Mouse (Mus musculus) cerebellum, adult 2 months (tissue): ENCODE results near the gene Il17f. TPM values are rescaled to one million over a fixed set of nuclear protein-coding genes. Genes with fewer than 3 reads are reported as not detected.

ENCODE experiments used
- DNase-seq, 2 experiments: peaks; one replicate each; pipeline ENCODE4 v3.0.0; 2021
- H3K27ac ChIP-seq: fragments of 200-500 bp; 2 replicates; pipeline ENCODE4 v1.5.1; 2012; ENCODE audit warnings: low read length, control low read depth, inconsistent platforms; ENCODE audit not compliant: insufficient read depth
- H3K27me3 ChIP-seq: fragments of 200-500 bp; 2 replicates; pipeline ENCODE4 v1.6.1; 2012; ENCODE audit warnings: inconsistent platforms, mild to moderate bottlenecking, low read length, moderate library complexity; ENCODE audit not compliant: control insufficient read depth, insufficient read depth
- H3K4me1 ChIP-seq: fragments of 200-500 bp; 2 replicates; pipeline ENCODE4 v1.6.1; 2011; ENCODE audit warnings: low read length; ENCODE audit not compliant: control insufficient read depth, insufficient read depth
- H3K4me3 ChIP-seq: fragments of 200-500 bp; replicated peaks from 2 replicates; pipeline ENCODE3; 2011; ENCODE audit warnings: mild to moderate bottlenecking, low read depth, low read length, control low read depth; ENCODE audit not compliant: insufficient read depth
- CTCF ChIP-seq: fragments of 200-500 bp; IDR thresholded peaks from 2 replicates; pipeline ENCODE4 v1.5.1; 2011; ENCODE audit warnings: low read depth, mild to moderate bottlenecking, control low read depth, low read length, moderate library complexity, borderline replicate concordance; ENCODE audit not compliant: insufficient read depth
- POLR2A ChIP-seq: fragments of 200-500 bp; IDR thresholded peaks from 2 replicates; pipeline ENCODE4 v1.6.1; 2011; ENCODE audit warnings: low read length, control low read depth, borderline replicate concordance; ENCODE audit not compliant: insufficient read depth
- WGBS: fragments of 180-500 bp; shearing (Covaris S2); methylation state at CpG from one replicate; pipeline ENCODE4 v1.1.7; 2018; 5-methylcytosine and 5-hydroxymethylcytosine counted together
- polyA plus RNA-seq: library from polyadenylated mRNA; depleted of rRNA; stranded (reverse); fragments of >200 nt; gene quantifications from 2 replicates; pipeline ENCODE4 v1.2.3, GENCODE M21; 2012; rRNA removed

Il17f gene
- polyA plus RNA-seq, 1 experiment, result not detected

GRCm38 (mm10) chr1:20736572-20736971 is 53.8 kb downstream of the Il17f start:
- H3K4me1 ChIP-seq, result no peaks in the 10 kb centered on the region
- WGBS, result 80% methylated on average over 4 of the region's 4 CpGs
- TF ChIP-seq POLR2A (no peak), CTCF (no peak)
- H3K27ac ChIP-seq, result no peak overlapping the region
- DNase-seq, result no peak
- no peak overlapping the region for H3K4me3 ChIP-seq
- no peaks in the 10 kb centered on the region for H3K27me3 ChIP-seq

- Histone ChIP-seq H3K4me3 (no peak within 1 kb of the TSS), H3K27me3 (no peaks in the 10 kb centered on the region), H3K4me1 (no peaks in the 10 kb centered on the region), H3K27ac (no peak within 1 kb of the TSS)
- no peak for TF ChIP-seq CTCF
- TF ChIP-seq POLR2A, result no peak
- no peak for DNase-seq
- WGBS, result 93% methylated on average over 10 of the region's 10 CpGs
Measured at GRCm38 (mm10) chr1:20730903-20731302, 59.5 kb downstream of the Il17f start, which contains the start of gene Il17a. Gene Il17a, plus strand, starts transcription at chr1:20730905.

Other genes starting within 250 kb of the Il17f start
- 0.02 TPM in 2 replicates for gene Pkhd1, start 172.6 kb downstream of the Il17f start, polyA plus RNA-seq
- not detected in 2 replicates for gene Il17a, start 59.7 kb downstream of the Il17f start, polyA plus RNA-seq
- gene Mcm3, start 29.7 kb upstream of the Il17f start, polyA plus RNA-seq, result 1.7 and 2.8 TPM in 2 replicates
- gene Paqr8, start 100.0 kb upstream of the Il17f start, polyA plus RNA-seq, result 112 and 134 TPM in 2 replicates
- 2.1 and 3.0 TPM in 2 replicates for gene Efhc1, start 161.0 kb upstream of the Il17f start, polyA plus RNA-seq